Mouse (Mus musculus) left cerebral cortex, adult 11 months (tissue): ENCODE data around the gene Isca1.
"Not testable (repeated sequence)": the region's sequence is repeated elsewhere in the genome, so short reads cannot be mapped to it uniquely, and the experiment has no call there.

ENCODE experiments used
- DNase-seq: peaks from one replicate; pipeline ENCODE4 v3.0.0; 2022; ENCODE audit warnings: low spot score

Isca1 gene

GRCm38 (mm10) chr13:59769296-59770163 is at the start of gene Isca1:
Gene Isca1 (minus strand): TSS chr13:59769810.
- DNase-seq = peak; percentile 98

- DNase-seq = no peak
Measured at GRCm38 (mm10) chr13:59817352-59817751, 47.7 kb upstream of the Isca1 start.

GRCm38 (mm10) chr13:59814109-59814591 is 44.5 kb upstream of the Isca1 start:
- DNase-seq = no peak

GRCm38 (mm10) chr13:59811581-59811980 is 42.0 kb upstream of the Isca1 start:
- no peak for DNase-seq

GRCm38 (mm10) chr13:59801000-59801399 is 31.4 kb upstream of the Isca1 start:
- peak; percentile 30 for DNase-seq

GRCm38 (mm10) chr13:59800077-59800476 is 30.5 kb upstream of the Isca1 start:
- DNase-seq = no peak

GRCm38 (mm10) chr13:59798306-59798705 is 28.7 kb upstream of the Isca1 start:
- DNase-seq = no peak

GRCm38 (mm10) chr13:59796466-59796848 is 26.8 kb upstream of the Isca1 start:
- no peak for DNase-seq

- DNase-seq = no peak
Measured at GRCm38 (mm10) chr13:59795807-59796465, 26.3 kb upstream of the Isca1 start.

- no peak for DNase-seq
Measured at GRCm38 (mm10) chr13:59794786-59795185, 25.2 kb upstream of the Isca1 start.

GRCm38 (mm10) chr13:59782145-59782544 is 12.5 kb upstream of the Isca1 start, which contains the start of gene Gm49354:
Gene Gm49354 (minus strand): TSS chr13:59782245.
- DNase-seq = no peak

- not testable (repeated sequence) for DNase-seq
Measured at GRCm38 (mm10) chr13:59779744-59780264, 10.2 kb upstream of the Isca1 start.

- no peak for DNase-seq
Measured at GRCm38 (mm10) chr13:59779213-59779612, 9.6 kb upstream of the Isca1 start.

GRCm38 (mm10) chr13:59775168-59775567 is 5.6 kb upstream of the Isca1 start:
- DNase-seq = no peak

- DNase-seq = peak; percentile 37
Measured at GRCm38 (mm10) chr13:59771257-59771656, 1.6 kb upstream of the Isca1 start.

GRCm38 (mm10) chr13:59770847-59771246 is 1.2 kb upstream of the Isca1 start:
- DNase-seq = no peak

- DNase-seq = peak; percentile 84
Measured at GRCm38 (mm10) chr13:59770164-59770562, 553 bp upstream of the Isca1 start.

GRCm38 (mm10) chr13:59768531-59768930 is 1.1 kb downstream of the Isca1 start:
- DNase-seq = no peak

GRCm38 (mm10) chr13:59766786-59767515 is 2.7 kb downstream of the Isca1 start:
- DNase-seq = no peak

GRCm38 (mm10) chr13:59762791-59763190 is 6.8 kb downstream of the Isca1 start:
- no peak for DNase-seq

GRCm38 (mm10) chr13:59756906-59757305 is 12.7 kb downstream of the Isca1 start:
- no peak for DNase-seq

GRCm38 (mm10) chr13:59750310-59750709 is 19.3 kb downstream of the Isca1 start:
- DNase-seq = no peak
